Mouse (Mus musculus) forebrain, embryonic 16.5 days (tissue): ENCODE results near the gene Gas2l3. TPM values are rescaled to one million over a fixed set of nuclear protein-coding genes. Genes with fewer than 3 reads are reported as not detected.

Experiments
- ATAC-seq: fragments of 200-750 bp; cut with Nextera tagmentation; 2 replicates; pipeline ENCODE4 v1.8.0; 2017; ENCODE audit warnings: mild to moderate bottlenecking, moderate library complexity
- H3K27ac ChIP-seq: fragments of 300-500 bp; sonication (generic); 2 replicates; pipeline ENCODE4 v1.5.1; 2014; ENCODE audit warnings: low read length, control low read depth
- H3K27me3 ChIP-seq: fragments of 300-500 bp; sonication (generic); replicated peaks from 2 replicates; pipeline ENCODE4 v1.6.1; 2014; ENCODE audit warnings: low read length; ENCODE audit not compliant: control insufficient read depth, insufficient read depth
- H3K36me3 ChIP-seq: fragments of 300-500 bp; sonication (generic); 2 replicates; pipeline ENCODE4 v1.6.1; 2014; ENCODE audit not compliant: control insufficient read depth, insufficient read depth
- H3K4me1 ChIP-seq: fragments of 300-500 bp; sonication (generic); replicated peaks from 2 replicates; pipeline ENCODE4 v1.6.1; 2014; ENCODE audit warnings: low read length; ENCODE audit not compliant: control insufficient read depth, insufficient read depth
- H3K4me2 ChIP-seq: fragments of 300-500 bp; sonication (generic); 2 replicates; pipeline ENCODE4 v1.6.1; 2014; ENCODE audit warnings: mild to moderate bottlenecking, low read length, control low read depth
- H3K4me3 ChIP-seq: fragments of 300-500 bp; sonication (generic); replicated peaks from 2 replicates; pipeline ENCODE4 v1.5.1; 2014; ENCODE audit warnings: mild to moderate bottlenecking, low read length, control low read depth
- H3K9ac ChIP-seq: fragments of 300-500 bp; sonication (generic); replicated peaks from 2 replicates; pipeline ENCODE4 v1.6.1; 2014; ENCODE audit warnings: low read depth, low read length, control low read depth
- H3K9me3 ChIP-seq: fragments of 300-500 bp; sonication (generic); 2 replicates; pipeline ENCODE4 v1.6.1; 2016; ENCODE audit warnings: low read length; ENCODE audit not compliant: control insufficient read depth
- WGBS: fragments of 180-500 bp; shearing (Covaris S2); extraction: QIAGEN DNeasy Blood & Tissue Kit; methylation state at CpG from one replicate; pipeline ENCODE4 v1.1.7; 2014; 5-methylcytosine and 5-hydroxymethylcytosine counted together
- polyA plus RNA-seq: library from polyadenylated mRNA; unstranded; fragments of >200 nt; fragmentation: Nextera tagmentation; extraction: Ambion mirVana; gene quantifications from 2 replicates; pipeline ENCODE4 v1.2.1, GENCODE M21; 2015

Gas2l3 gene
- 10.2 and 12.0 TPM in 2 replicates for polyA plus RNA-seq

DNA sequence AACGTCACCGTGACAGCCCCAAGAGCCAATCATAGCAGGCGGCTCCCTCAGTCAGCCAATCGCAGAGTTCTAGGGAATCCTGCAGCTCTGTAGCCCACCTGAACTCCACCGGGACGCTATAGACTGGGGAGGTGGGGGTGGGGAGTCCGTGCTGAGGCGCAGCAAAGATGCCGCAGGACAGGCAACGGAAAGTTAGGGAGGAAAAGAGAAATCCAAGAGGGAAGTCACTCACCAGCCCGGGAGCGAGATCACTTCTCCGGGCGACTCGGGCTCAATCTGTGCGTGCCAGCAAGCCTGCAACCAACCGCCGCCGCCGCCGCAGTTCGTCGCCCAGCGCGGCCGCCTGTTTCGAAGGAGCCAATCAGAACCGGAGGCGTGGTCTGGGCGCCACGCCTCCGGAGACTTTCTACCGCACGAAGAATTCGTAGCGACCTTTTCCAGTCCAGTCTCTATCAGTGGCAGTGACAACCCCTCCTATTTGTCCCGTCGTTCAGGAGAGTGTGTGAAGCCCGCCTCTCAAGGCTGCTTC lies at the start of gene Gas2l3:
Gas2l3 (minus strand) TSS at position 345 of the 529 bp plus-strand sequence.
- under 1% methylated on average over 39 of the region's 39 CpGs for WGBS
- ATAC-seq = peak; percentile 97
- Histone ChIP-seq H3K4me2 (peak within 1 kb of the TSS; percentile 79), H3K27me3 (no peaks in the 10 kb centered on the region), H3K36me3 (no peaks in the 10 kb centered on the region), H3K9ac (peak within 1 kb of the TSS; percentile 52), H3K9me3 (no peaks in the 10 kb centered on the region), H3K27ac (no peak within 1 kb of the TSS), H3K4me1 (peaks cover 4% of the 10 kb centered on the region; the same call in 1 of the 2 replicates), H3K4me3 (peak within 1 kb of the TSS; percentile 68)

DNA sequence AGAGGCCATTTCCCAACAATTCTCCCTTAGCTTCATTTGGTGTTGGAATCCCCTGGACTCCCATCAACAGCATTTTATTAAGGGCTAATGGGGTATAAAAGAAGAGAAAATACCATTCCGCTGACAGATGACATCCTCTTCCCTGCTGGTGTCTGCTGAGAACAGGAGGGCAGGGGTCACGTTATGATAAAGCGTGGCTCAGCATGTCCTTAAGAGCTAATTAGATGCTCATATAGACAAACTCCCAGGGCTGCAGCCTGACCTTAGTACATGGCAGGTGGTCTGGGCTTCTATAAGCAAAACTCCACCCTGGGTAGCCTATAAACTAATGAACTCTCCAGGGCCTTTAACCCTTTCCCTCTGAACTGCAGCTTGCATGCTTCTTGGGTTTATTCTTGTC lies 47.6 kb upstream of the Gas2l3 start:
- no peak overlapping the region for H3K9ac ChIP-seq
- H3K27ac ChIP-seq = no peak overlapping the region
- no peak overlapping the region for H3K4me3 ChIP-seq
- no peaks in the 10 kb centered on the region for H3K4me1 ChIP-seq
- H3K4me2 ChIP-seq = no peak overlapping the region
- H3K27me3 ChIP-seq = no peaks in the 10 kb centered on the region
- 25% methylated on average over 3 of the region's 3 CpGs for WGBS
- ATAC-seq = no peak
- no peaks in the 10 kb centered on the region for H3K36me3 ChIP-seq
- H3K9me3 ChIP-seq = no peaks in the 10 kb centered on the region

GRCm38 (mm10) chr10:89490250-89490649 lies 46.5 kb upstream of the Gas2l3 start:
- Histone ChIP-seq H3K9ac (no peak overlapping the region), H3K4me1 (no peaks in the 10 kb centered on the region), H3K4me2 (no peak overlapping the region), H3K27me3 (no peaks in the 10 kb centered on the region), H3K9me3 (no peaks in the 10 kb centered on the region), H3K36me3 (no peaks in the 10 kb centered on the region), H3K27ac (no peak overlapping the region), H3K4me3 (no peak overlapping the region)
- WGBS = 83% methylated on average over 3 of the region's 3 CpGs
- no peak for ATAC-seq

DNA sequence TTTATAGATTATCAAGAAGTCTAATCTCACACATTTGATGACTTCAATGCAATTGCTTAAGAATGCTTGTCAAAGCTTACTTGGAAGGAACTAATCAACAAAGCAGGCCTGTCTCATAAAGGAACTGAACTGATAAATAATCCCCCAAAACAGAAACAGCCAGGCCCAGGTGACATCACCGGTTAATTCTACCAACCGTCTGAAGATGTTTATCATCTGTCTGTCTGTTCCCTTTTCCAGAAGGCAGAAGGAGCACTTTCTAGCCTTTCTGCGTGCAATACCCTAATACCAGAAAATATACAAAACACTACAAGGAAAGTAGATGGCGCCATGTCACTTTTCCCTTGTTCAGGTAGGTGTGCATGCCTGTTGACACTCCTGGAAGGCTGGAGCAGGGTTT lies 45.7 kb upstream of the Gas2l3 start:
- H3K4me2 ChIP-seq = no peak overlapping the region
- H3K9ac ChIP-seq = no peak overlapping the region
- no peaks in the 10 kb centered on the region for H3K36me3 ChIP-seq
- H3K9me3 ChIP-seq = no peaks in the 10 kb centered on the region
- 76% methylated on average over 4 of the region's 4 CpGs for WGBS
- no peaks in the 10 kb centered on the region for H3K27me3 ChIP-seq
- ATAC-seq = no peak
- no peak overlapping the region for H3K27ac ChIP-seq
- H3K4me3 ChIP-seq = no peak overlapping the region
- H3K4me1 ChIP-seq = no peaks in the 10 kb centered on the region

GRCm38 (mm10) chr10:89486995-89487742 lies 43.4 kb upstream of the Gas2l3 start:
- Histone ChIP-seq H3K4me2 (no peak overlapping the region), H3K27ac (0 out of 2 replicates have a peak overlapping the region, but pooled peaks have one; percentile 37), H3K4me1 (0 out of 2 replicates have a peak, but pooled peaks cover 2% of the 10 kb centered on the region), H3K9me3 (no peaks in the 10 kb centered on the region), H3K4me3 (no peak overlapping the region), H3K27me3 (no peaks in the 10 kb centered on the region), H3K36me3 (no peaks in the 10 kb centered on the region), H3K9ac (no peak overlapping the region)
- ATAC-seq = peak; percentile 94
- 7% methylated on average over 4 of the region's 4 CpGs for WGBS

GRCm38 (mm10) chr10:89484907-89485306 lies 41.1 kb upstream of the Gas2l3 start:
- no peak for ATAC-seq
- Histone ChIP-seq H3K4me3 (no peak overlapping the region), H3K9me3 (no peaks in the 10 kb centered on the region), H3K4me2 (no peak overlapping the region), H3K27ac (no peak overlapping the region), H3K9ac (no peak overlapping the region), H3K27me3 (no peaks in the 10 kb centered on the region), H3K36me3 (no peaks in the 10 kb centered on the region), H3K4me1 (peaks cover 5% of the 10 kb centered on the region; the same call in 1 of the 2 replicates)

DNA sequence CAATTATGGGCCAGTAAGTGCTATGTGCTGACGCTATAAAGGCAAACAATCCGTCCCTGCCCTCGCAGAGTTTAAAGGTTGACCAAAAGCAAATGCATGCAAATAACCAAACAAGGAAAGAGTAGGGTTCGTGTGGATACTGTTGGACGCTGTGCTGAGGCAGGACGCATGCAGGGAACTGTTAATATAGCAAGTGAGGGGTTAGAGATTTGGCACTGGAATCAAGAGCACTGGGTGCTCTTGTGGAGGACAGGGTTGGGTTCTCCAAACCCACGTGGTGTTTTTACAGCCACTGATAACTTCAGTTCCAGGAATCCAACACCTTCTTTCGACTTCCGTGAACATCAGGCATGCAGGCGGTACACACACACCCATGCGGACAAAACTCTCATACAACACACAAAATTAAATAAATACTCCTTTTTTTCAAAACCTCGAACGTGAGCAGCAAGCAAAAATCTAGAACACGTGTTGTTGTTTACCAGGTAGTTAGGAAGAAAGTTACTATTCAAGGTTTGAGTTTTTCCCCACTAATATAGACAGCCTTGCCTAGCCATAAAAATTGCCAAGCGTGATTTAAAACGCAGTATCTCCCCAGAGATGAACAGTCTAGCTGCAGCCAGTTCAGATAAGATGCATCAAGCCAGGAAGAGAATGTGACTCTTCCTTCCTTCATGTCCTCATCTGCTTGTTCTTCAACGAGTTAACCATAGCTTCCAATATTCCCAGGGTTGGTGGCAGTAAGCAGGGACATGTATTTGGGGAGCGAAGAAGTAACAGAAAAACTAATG lies 40.2 kb upstream of the Gas2l3 start:
- Histone ChIP-seq H3K9me3 (no peaks in the 10 kb centered on the region), H3K27ac (no peak overlapping the region), H3K4me3 (no peak overlapping the region), H3K27me3 (no peaks in the 10 kb centered on the region), H3K4me2 (no peak overlapping the region), H3K4me1 (peaks cover 5% of the 10 kb centered on the region; the same call in 1 of the 2 replicates), H3K36me3 (no peaks in the 10 kb centered on the region), H3K9ac (no peak overlapping the region)
- 90% methylated on average over 18 of the region's 18 CpGs for WGBS
- ATAC-seq = no peak

GRCm38 (mm10) chr10:89483113-89483512 lies 39.3 kb upstream of the Gas2l3 start:
- H3K9me3 ChIP-seq = no peaks in the 10 kb centered on the region
- no peak overlapping the region for H3K4me2 ChIP-seq
- H3K36me3 ChIP-seq = no peaks in the 10 kb centered on the region
- H3K9ac ChIP-seq = no peak overlapping the region
- 84% methylated on average over 14 of the region's 14 CpGs for WGBS
- no peak for ATAC-seq
- no peaks in the 10 kb centered on the region for H3K27me3 ChIP-seq
- no peak overlapping the region for H3K27ac ChIP-seq
- no peak overlapping the region for H3K4me3 ChIP-seq
- H3K4me1 ChIP-seq = peaks cover 5% of the 10 kb centered on the region; the same call in 1 of the 2 replicates

- H3K4me2 ChIP-seq = no peak overlapping the region
- peaks cover 5% of the 10 kb centered on the region; the same call in 1 of the 2 replicates for H3K4me1 ChIP-seq
- H3K36me3 ChIP-seq = no peaks in the 10 kb centered on the region
- ATAC-seq = no peak
- no peak overlapping the region for H3K4me3 ChIP-seq
- H3K9me3 ChIP-seq = no peaks in the 10 kb centered on the region
- H3K27ac ChIP-seq = no peak overlapping the region
- no peaks in the 10 kb centered on the region for H3K27me3 ChIP-seq
- 16% methylated on average over 10 of the region's 10 CpGs for WGBS
- no peak overlapping the region for H3K9ac ChIP-seq
These were observed 38.4 kb upstream of the Gas2l3 start for GRCm38 (mm10) chr10:89482142-89482681.
